Mouse (Mus musculus): ENCODE data around the gene Cercam. TPM values are rescaled to one million over a fixed set of nuclear protein-coding genes. Genes with fewer than 3 reads are reported as not detected.

Gene Cercam
- polyA plus RNA-seq, 1 experiment from 2014 or later: 21.2 TPM

DNA sequence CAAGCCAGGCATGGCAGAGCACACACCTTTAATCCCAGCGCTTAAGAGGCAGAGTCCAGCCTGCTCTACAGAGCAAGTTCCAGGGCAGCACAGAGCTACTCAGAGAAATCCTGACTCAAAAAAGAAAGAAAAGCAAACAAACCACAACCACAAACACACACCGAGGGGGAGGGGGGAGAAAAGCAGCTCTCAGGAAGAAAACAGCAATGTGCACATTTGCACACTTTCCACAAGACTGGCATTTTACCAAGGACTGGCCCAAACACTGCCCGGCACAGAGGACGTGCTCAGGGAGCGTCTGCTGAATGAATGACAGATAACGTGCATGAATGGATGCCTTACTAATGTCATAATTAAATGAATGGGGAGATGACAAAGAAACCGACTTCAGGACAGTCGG lies 19.9 kb upstream of the Cercam start:
- WGBS: 42% methylated on average over 8 of the region's 8 CpGs
- H3K9ac ChIP-seq (ENCODE audit: low read depth, low read length): no peak overlapping the region
- peaks cover 22% of the 10 kb centered on the region; the same call in 1 of the 2 replicates for H3K4me1 ChIP-seq (ENCODE audit: control insufficient read depth, insufficient read depth, low read length)
- ATAC-seq: no peak
- no peaks in the 10 kb centered on the region; the same call in 1 of the 2 replicates for H3K27me3 ChIP-seq (ENCODE audit: control insufficient read depth, insufficient read depth, low read depth, low read length)
- H3K4me2 ChIP-seq (ENCODE audit: low read length): no peak overlapping the region
- H3K36me3 ChIP-seq (ENCODE audit: control insufficient read depth, insufficient read depth, low read length): no peaks in the 10 kb centered on the region
- H3K9me3 ChIP-seq (replicated peaks; ENCODE audit: control insufficient read depth, low read length, poor library complexity, severe bottlenecking): no peaks in the 10 kb centered on the region
- no peak overlapping the region for H3K4me3 ChIP-seq (ENCODE audit: low read depth, low read length)
- no peak overlapping the region for H3K27ac ChIP-seq (ENCODE audit: low read length)

DNA sequence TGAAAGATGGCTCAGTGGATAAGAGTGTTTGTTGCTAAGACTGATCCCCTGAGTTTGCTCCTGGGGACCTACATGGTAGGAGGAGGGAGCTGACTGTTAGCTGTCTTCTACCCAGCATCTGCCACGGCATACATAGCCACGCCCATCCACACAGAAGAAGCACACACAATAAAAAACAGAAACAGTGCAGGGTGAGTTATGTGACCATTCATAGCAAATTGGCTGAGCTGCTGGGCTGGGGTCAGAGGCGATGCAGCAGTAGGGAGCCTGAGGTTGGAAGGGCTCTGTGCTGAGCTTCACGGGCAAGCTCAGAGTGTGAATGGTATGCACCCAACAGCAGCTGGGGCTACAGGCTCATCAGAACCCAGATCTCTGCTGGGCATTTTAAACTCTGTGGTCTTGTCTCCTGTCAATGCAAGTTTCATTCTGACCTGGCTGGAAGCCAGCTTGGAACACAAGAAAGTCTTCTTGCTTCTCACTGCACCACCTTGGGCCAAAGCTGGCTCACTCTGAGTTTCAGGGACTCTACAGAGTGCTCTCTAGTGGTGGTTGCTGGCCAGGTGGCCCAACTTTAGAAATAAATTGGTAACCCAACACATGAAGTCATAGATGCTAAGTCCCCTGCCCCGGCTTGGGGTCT lies 19.0 kb upstream of the Cercam start:
- Histone ChIP-seq H3K4me1 (ENCODE audit: control insufficient read depth, insufficient read depth, low read length) (peaks cover 14% of the 10 kb centered on the region; the same call in 1 of the 2 replicates), H3K36me3 (ENCODE audit: control insufficient read depth, insufficient read depth, low read length) (no peaks in the 10 kb centered on the region), H3K9me3 (replicated peaks; ENCODE audit: control insufficient read depth, low read length, poor library complexity, severe bottlenecking) (no peaks in the 10 kb centered on the region), H3K27ac (ENCODE audit: low read length) (no peak overlapping the region), H3K4me3 (ENCODE audit: low read depth, low read length) (no peak overlapping the region), H3K9ac (ENCODE audit: low read depth, low read length) (no peak overlapping the region), H3K4me2 (ENCODE audit: low read length) (no peak overlapping the region), H3K27me3 (ENCODE audit: control insufficient read depth, insufficient read depth, low read depth, low read length) (no peaks in the 10 kb centered on the region)
- no peak for ATAC-seq
- 50% methylated on average over 5 of the region's 5 CpGs for WGBS

DNA sequence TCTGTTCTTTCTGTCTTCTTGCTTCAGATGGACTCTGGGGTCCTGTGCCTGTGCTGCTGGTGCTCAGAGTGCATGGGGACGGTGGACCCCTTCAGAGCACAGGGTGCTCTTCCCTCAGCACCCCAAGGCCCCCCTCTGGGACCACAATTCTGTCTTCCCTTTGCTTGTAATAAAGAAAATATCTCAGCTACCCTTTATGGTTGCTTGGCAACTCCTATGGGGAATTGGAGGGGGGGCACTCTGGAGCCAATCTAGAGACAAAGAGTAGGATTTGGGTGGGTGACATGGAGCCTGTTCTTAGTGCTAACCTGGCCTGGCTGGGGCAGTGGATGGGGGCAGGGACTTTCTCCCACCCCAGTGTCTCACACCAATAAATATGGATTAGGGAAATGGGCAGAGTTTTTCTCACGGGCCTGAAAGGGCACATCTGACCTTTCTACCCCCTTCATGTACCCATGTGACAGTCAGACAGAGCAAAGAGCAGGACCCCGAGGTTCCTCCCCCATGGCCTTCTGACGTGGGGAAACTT lies 15.9 kb upstream of the Cercam start:
- Histone ChIP-seq H3K27me3 (ENCODE audit: control insufficient read depth, insufficient read depth, low read depth, low read length) (no peaks in the 10 kb centered on the region), H3K27ac (ENCODE audit: low read length) (no peak overlapping the region), H3K9me3 (replicated peaks; ENCODE audit: control insufficient read depth, low read length, poor library complexity, severe bottlenecking) (no peaks in the 10 kb centered on the region), H3K9ac (ENCODE audit: low read depth, low read length) (no peak overlapping the region), H3K4me2 (ENCODE audit: low read length) (no peak overlapping the region), H3K36me3 (ENCODE audit: control insufficient read depth, insufficient read depth, low read length) (no peaks in the 10 kb centered on the region), H3K4me3 (ENCODE audit: low read depth, low read length) (no peak overlapping the region), H3K4me1 (ENCODE audit: control insufficient read depth, insufficient read depth, low read length) (peaks cover 7% of the 10 kb centered on the region)
- 8% methylated on average over 4 of the region's 4 CpGs for WGBS
- ATAC-seq: no peak

DNA sequence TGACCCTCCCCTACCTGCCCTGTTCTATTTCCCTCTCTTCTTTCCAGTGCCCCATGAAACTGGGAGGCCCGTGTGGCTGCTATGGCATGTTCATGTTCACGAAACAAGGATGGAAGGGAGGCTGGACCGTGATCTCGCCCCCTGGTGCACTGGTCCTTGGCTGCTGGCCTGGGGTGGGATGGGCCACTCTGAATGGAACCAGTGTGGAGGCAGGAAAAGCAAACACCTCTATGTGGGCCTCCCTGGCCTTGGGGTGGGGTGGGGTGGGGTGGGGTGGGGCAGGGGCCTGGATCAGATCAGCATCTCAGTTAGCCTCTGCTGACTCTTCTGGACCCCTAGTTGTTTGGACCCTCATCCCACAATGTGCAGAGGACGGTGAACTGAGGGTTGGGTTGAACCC lies 15.2 kb upstream of the Cercam start:
- Histone ChIP-seq H3K4me2 (ENCODE audit: low read length) (no peak overlapping the region), H3K4me1 (ENCODE audit: control insufficient read depth, insufficient read depth, low read length) (peaks cover 7% of the 10 kb centered on the region), H3K4me3 (ENCODE audit: low read depth, low read length) (no peak overlapping the region), H3K9ac (ENCODE audit: low read depth, low read length) (no peak overlapping the region), H3K27ac (ENCODE audit: low read length) (no peak overlapping the region), H3K9me3 (replicated peaks; ENCODE audit: control insufficient read depth, low read length, poor library complexity, severe bottlenecking) (no peaks in the 10 kb centered on the region), H3K36me3 (ENCODE audit: control insufficient read depth, insufficient read depth, low read length) (no peaks in the 10 kb centered on the region), H3K27me3 (ENCODE audit: control insufficient read depth, insufficient read depth, low read depth, low read length) (no peaks in the 10 kb centered on the region)
- WGBS: 56% methylated on average over 5 of the region's 5 CpGs
- ATAC-seq: no peak

DNA sequence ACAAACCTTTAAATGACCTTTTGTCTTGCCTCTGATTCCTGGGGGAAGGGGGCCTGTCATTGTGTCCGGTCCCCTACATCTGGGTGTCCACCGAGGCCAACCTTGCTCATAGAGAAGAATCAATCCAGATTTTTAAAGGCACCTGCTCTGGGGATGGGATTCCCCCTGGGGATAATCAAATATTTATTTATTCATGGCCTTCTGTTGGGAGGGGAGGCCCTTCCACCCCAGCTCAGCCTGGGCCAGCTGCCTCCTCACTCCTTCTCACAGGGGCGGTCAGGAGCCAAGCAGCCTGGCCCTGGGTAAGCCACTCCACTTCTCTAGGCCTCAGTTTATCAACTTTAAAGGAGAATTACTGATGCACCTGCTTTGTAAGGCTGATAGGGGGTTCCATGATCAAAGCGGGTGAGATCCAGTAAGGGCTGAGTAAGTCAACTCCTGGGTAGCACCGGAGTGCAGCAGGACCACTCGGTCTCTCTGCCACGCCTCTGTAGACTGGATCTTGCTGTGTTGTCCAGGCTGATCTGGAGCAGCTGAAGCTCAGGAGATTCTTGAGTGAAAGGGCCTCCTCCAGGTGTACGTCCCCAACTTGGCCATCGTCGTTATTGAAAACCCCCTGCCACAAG lies 13.3 kb upstream of the Cercam start:
- H3K4me1 ChIP-seq (ENCODE audit: control insufficient read depth, insufficient read depth, low read length): peaks cover 7% of the 10 kb centered on the region
- no peak for ATAC-seq
- H3K9me3 ChIP-seq (replicated peaks; ENCODE audit: control insufficient read depth, low read length, poor library complexity, severe bottlenecking): no peaks in the 10 kb centered on the region
- H3K9ac ChIP-seq (ENCODE audit: low read depth, low read length): no peak overlapping the region
- no peak overlapping the region for H3K27ac ChIP-seq (ENCODE audit: low read length)
- H3K4me2 ChIP-seq (ENCODE audit: low read length): no peak overlapping the region
- H3K36me3 ChIP-seq (ENCODE audit: control insufficient read depth, insufficient read depth, low read length): no peaks in the 10 kb centered on the region
- H3K27me3 ChIP-seq (ENCODE audit: control insufficient read depth, insufficient read depth, low read depth, low read length): no peaks in the 10 kb centered on the region
- WGBS: 45% methylated on average over 10 of the region's 10 CpGs
- H3K4me3 ChIP-seq (ENCODE audit: low read depth, low read length): no peak overlapping the region

DNA sequence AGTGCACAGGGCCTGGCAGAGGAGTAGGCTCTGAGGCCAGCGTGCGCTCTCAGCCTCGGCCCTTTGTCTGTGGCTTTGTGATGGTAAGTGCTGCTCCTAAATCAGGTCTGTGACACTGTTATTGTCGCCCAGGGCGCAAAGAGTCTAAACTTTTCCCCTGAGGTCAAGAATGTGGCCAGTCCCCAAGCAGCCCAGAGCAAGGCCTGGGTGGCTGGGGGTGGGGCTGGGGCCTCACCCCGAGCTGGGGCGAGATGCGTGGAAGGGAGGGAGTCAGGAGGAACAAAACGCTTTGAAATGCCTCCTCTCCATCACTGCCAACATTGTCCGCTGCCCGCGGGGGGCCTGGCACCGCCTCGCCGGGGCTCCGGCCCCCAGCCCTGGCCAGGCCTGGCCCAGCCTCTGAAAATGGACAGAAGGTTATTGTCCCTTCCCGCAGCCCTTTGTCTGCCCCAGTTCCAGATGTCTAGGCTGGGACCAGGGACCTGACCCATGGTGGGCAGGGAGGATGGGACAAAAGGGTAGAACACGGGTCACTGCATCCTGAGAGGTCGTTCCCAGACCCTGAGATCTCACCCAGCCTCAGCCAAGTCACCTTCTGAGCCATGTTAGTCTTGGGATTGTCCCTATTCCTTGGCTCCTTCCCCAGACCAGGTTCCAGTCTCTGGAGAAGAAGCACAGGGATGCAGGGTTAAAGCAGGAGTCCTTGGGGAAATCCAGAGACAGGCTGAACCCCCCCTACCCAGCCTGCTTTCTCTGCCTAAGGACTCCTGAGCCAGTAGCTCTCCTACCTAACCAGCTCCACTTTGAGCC lies 12.3 kb upstream of the Cercam start:
- Histone ChIP-seq H3K9ac (ENCODE audit: low read depth, low read length) (no peak overlapping the region), H3K27me3 (ENCODE audit: control insufficient read depth, insufficient read depth, low read depth, low read length) (no peaks in the 10 kb centered on the region), H3K9me3 (replicated peaks; ENCODE audit: control insufficient read depth, low read length, poor library complexity, severe bottlenecking) (no peaks in the 10 kb centered on the region), H3K4me2 (ENCODE audit: low read length) (no peak overlapping the region), H3K27ac (ENCODE audit: low read length) (no peak overlapping the region), H3K36me3 (ENCODE audit: control insufficient read depth, insufficient read depth, low read length) (no peaks in the 10 kb centered on the region), H3K4me1 (ENCODE audit: control insufficient read depth, insufficient read depth, low read length) (peaks cover 7% of the 10 kb centered on the region), H3K4me3 (ENCODE audit: low read depth, low read length) (no peak overlapping the region)
- no peak for ATAC-seq
- WGBS: 6% methylated on average over 19 of the region's 19 CpGs

GRCm38 (mm10) chr2:29857341-29857740 lies 11.6 kb upstream of the Cercam start:
- Histone ChIP-seq H3K27ac (ENCODE audit: low read length) (no peak overlapping the region), H3K36me3 (ENCODE audit: control insufficient read depth, insufficient read depth, low read length) (no peaks in the 10 kb centered on the region), H3K4me1 (ENCODE audit: control insufficient read depth, insufficient read depth, low read length) (peaks cover 7% of the 10 kb centered on the region), H3K9ac (ENCODE audit: low read depth, low read length) (no peak overlapping the region), H3K4me2 (ENCODE audit: low read length) (no peak overlapping the region), H3K9me3 (replicated peaks; ENCODE audit: control insufficient read depth, low read length, poor library complexity, severe bottlenecking) (no peaks in the 10 kb centered on the region), H3K27me3 (ENCODE audit: control insufficient read depth, insufficient read depth, low read depth, low read length) (no peaks in the 10 kb centered on the region), H3K4me3 (ENCODE audit: low read depth, low read length) (no peak overlapping the region)
- ATAC-seq: no peak
- WGBS: 21% methylated on average over 2 of the region's 2 CpGs

- no peaks in the 10 kb centered on the region for H3K27me3 ChIP-seq (ENCODE audit: control insufficient read depth, insufficient read depth, low read depth, low read length)
- H3K36me3 ChIP-seq (ENCODE audit: control insufficient read depth, insufficient read depth, low read length): no peaks in the 10 kb centered on the region
- H3K27ac ChIP-seq (ENCODE audit: low read length): no peak overlapping the region
- peaks cover 7% of the 10 kb centered on the region for H3K4me1 ChIP-seq (ENCODE audit: control insufficient read depth, insufficient read depth, low read length)
- H3K9me3 ChIP-seq (replicated peaks; ENCODE audit: control insufficient read depth, low read length, poor library complexity, severe bottlenecking): no peaks in the 10 kb centered on the region
- H3K9ac ChIP-seq (ENCODE audit: low read depth, low read length): no peak overlapping the region
- 76% methylated on average over 5 of the region's 5 CpGs for WGBS
- ATAC-seq: no peak
- no peak overlapping the region for H3K4me2 ChIP-seq (ENCODE audit: low read length)
- H3K4me3 ChIP-seq (ENCODE audit: low read depth, low read length): no peak overlapping the region
Measured at GRCm38 (mm10) chr2:29857967-29858366, 11.0 kb upstream of the Cercam start.

All from midbrain, embryonic 16.5 days (tissue).